Mouse (Mus musculus) gastrocnemius, postnatal 10 days (tissue): ENCODE data around the gene Ezh2. TPM values are rescaled to one million over a fixed set of nuclear protein-coding genes. Genes with fewer than 3 reads are reported as not detected.

Source experiments
- DNase-seq: peaks from one replicate; pipeline ENCODE4 v3.0.0; 2021; ENCODE audit warnings: mixed read lengths
- total RNA-seq, 2 experiments: library from RNA; stranded (reverse); gene quantifications; 2 replicates each; pipeline ENCODE4 v1.2.3; 2021

Ezh2 gene
- total RNA-seq, 2 experiments from 2014 or later, result 19.6 to 26.5 TPM

DNA sequence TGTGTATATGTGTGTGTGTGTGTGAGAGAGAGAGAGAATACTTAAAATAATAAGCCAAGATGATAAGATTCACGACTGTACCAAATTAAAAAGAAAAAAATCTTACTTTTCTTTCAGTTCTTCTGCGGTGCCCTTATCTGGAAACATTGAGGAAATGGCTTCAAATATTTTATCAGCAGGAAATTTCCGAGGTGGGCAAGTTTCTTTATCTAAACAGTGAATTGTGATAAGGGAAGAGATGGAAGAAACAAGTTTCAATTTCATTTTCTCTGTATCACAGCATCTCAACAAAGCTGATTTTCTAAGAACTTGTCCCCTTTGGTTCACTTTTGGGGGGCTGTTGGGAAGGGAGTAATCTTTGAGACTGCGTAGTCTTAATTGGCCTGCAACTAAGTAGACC, 42.9 kb downstream of the Ezh2 start:
- no peak for DNase-seq

DNA sequence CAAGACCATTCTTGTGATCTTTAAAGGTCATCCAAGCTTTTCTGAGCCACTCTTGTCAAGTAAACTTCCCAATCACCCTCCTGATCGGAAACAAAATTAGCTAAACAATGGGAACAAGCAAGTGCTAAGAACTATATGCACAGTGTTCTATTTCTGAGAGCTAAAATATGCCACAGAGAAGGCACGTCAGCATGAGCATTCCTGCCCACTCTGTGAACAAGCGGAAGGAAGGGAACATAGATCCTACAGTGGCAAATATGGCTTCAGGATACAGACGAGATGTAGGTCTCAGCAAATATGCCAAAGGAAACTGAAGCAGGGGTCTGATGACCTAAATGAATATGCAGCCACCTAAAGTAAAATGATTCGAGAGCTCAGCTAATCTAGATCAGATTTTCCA, 59.8 kb downstream of the Ezh2 start:
- DNase-seq, result no peak

DNA sequence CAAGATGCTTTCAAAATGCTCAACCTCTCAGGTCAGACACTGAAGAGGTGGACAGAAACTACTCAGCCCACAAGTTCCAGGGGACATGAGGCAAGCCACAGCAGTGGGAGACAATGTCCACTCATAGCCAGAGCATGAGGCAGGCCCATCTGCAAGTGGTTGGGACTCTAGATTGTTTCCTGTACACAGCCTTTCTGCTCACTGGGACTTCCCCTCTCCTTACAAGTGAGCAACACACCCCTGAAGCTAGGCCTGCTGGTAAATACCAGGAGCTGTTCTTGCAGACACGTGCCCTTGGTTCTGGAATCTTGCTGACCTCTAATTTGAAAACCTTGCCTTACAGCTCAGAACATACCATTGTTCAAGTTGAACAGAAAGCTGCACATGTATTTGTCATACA, 62.6 kb downstream of the Ezh2 start:
- DNase-seq, result no peak

DNA sequence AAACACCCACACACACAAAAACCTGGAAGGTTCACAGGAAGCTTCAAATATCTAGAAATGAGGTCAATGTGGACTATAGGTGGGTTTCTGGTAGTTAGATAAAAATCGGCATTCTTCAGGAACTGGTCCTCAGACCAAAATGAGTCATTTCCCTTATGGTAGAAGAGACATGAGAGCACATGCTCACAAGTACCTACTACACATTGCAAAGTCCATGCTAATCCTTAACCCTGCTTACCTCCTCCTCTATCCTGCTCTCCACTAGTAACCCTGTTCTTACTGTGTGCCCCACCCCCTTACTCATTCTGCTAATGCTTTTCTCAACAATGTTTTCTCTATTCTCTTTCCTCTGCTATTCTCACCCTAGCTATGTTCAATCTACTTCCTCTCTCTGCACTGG, 67.5 kb downstream of the Ezh2 start:
- DNase-seq, result no peak

DNA sequence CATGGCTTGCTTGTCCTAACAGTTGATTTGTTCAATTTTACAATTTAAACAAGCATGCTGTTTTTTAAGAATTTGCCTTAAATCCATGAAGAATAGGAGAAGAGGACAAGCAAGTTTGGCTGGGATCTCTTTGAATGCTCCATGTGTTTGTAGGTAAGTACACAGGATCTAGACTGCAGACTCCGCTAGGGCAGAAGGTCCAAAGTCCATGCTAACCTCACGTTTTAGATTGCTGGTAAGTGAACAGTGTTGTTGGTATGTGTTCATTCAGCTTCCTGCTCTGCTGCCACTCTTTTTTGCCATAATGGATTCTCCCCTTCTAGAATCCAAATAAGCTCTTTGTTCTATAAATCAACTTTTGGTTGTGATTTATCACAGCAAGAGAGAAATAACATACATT, 68.0 kb downstream of the Ezh2 start:
- DNase-seq, result no peak

DNA sequence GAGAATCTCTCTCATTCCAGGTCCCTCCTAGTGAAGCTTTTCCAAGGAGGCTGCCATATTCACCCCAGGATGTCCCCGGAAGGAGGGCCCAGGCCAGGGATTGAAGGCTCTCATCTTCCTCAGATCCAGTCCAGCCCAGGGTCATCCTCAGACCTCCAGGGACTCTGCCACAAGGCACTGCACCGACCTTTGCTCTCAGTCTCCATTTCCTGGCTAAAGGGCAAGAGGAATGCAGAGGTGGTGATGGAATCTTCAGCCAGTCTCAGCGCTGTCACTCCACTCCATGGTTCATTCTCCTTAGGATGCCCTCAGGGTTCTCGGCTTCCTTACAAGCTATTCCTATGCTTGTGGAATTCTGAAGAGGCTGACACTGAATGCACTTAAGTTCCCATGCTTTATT, 68.7 kb downstream of the Ezh2 start:
- DNase-seq, result no peak

DNA sequence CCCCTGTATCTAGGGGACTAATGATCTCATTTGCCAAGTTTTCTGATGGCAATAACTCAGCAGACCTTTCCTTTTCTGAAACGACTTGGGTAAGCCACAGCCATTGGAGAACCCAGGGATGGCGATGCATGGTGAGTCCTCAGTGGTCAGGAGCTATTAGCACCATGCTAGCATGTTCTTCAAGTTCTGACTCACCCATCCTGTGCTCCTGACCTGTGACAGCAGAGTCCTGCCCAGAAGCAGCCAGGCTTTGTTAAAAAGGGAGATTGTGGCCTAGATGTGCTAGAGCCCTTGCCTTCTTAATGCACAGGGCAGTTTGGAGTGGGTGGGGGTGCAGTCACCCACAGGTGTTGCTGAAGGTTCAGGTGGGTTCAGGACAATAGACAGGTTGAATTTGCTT, 70.1 kb downstream of the Ezh2 start:
- DNase-seq, result no peak

DNA sequence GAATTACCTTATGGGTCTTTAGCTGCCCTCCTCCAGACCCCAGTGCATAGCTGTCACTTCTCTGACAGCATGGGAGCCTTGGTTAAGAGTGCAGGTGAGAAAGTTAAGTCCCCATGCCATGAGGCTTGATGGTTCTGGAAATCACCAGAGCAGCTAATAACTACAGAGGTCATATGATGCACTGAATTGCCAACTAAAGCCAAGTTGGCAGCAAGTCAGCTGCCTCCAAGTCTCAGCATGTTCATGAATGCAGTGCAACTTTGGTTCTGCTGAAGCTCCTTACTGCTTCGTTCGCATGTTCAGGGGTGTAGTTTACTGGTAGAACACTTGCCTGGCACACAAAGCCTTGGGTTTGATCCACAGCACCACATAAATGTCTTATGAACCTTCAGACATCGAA, 72.7 kb downstream of the Ezh2 start:
- no peak for DNase-seq

DNA sequence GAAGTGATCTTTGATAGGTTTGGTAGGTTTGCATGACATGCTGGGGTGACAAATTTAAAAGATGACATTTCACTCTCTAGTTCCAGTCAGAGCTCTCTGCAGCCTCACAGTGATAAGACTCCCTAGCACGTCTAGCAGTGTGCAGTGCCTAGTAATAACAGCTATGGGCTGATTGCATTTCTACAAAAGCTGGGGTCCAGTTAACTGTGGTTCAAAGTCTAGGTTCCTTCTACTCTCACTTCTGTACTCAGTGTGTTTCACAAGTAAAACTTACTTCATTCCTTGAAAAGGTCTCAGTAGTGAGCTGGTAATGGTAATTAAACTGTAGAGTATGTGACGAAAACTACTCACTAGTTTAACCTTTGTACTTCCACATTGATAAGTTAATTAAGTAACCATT, 75.1 kb downstream of the Ezh2 start:
- DNase-seq, result no peak

DNA sequence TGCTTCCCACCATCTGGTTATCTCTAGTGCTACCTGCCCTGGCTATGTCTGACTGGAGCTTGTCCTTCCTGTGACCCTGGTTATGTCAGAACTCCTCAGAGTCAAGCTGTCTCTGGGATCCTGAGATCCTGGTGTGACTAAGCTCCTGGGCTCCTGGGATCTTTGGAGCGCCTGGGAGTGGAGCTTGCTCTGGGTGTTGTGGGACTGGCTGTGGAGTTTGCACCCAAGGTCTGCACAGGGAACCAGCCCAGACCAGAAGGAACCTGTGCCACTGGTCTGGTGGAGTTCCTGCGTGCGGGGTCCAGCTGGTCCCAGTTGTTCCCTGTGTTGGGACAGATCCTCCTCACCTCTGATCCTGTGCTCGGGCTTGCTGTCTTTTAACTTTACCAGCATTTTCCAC, 100.6 kb downstream of the Ezh2 start:
- no peak for DNase-seq

DNA sequence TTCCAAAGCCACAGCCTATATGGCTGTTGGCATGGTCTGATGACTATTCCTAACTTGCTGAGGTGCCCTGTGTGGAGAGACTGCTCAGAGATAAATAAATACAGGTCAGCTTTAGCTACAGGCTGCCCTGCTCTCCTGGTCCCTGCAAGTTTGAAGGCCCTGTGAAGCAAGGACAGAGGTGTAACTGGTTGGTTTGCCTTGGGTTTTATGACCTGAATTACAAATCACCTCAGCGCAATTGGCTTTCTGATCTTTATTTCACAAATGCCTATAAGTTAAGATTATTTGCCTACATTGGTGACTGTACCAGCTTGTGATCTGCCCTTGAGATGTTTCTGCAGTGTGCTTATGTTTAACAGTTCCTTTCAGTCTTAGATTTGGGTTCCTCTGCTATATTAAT, 113.1 kb downstream of the Ezh2 start:
- DNase-seq, result no peak

Other genes starting within 250 kb of the Ezh2 start
- gene Cul1, start 141.9 kb downstream of the Ezh2 start, total RNA-seq, result 10 to 100 TPM; 71.1 to 79.6 TPM
- gene Pdia4, start 218.1 kb upstream of the Ezh2 start, total RNA-seq, result 10 to 100 TPM; 34.1 to 46.1 TPM
- under 1 TPM; 0.73 to 0.88 TPM for gene Zfp786, start 235.5 kb upstream of the Ezh2 start, total RNA-seq
- 1 to 10 TPM; 5.3 to 7.0 TPM for gene Zfp398, start 240.3 kb upstream of the Ezh2 start, total RNA-seq